Mouse (Mus musculus) left cerebral cortex, postnatal 25 days (tissue): ENCODE measurements around the gene Vmn2r68. TPM values are rescaled to one million over a fixed set of nuclear protein-coding genes. Genes with fewer than 3 reads are reported as not detected.

Source experiments
- DNase-seq, 2 experiments: peaks; one replicate each; pipeline ENCODE4 v3.0.0; 2022; ENCODE audit warnings: low spot score in 2 of 2, mixed read lengths in 1 of 2
- intact Hi-C: fragments of 180-260 bp; cut with DNase I; formaldehyde crosslinking; loops from one replicate; pipeline ENCODE4 v1.15.1; 2025
- total RNA-seq, 2 experiments: library from RNA; stranded (reverse); gene quantifications; 2 replicates each; pipeline ENCODE4 v1.2.3; 2021

The Vmn2r68 gene
- total RNA-seq = not detected

GRCm38 (mm10) chr7:85237683-85238082, at the start of gene Vmn2r68:
Gene Vmn2r68 (minus strand): TSS chr7:85237783.
- intact Hi-C loops = no loop called here

More at GRCm38 (mm10) chr7:85237683-85238082, at the start of gene Vmn2r68:
- DNase-seq = no peak

Other genes with a start within 250 kb of the Vmn2r68 start
- not detected for gene Vmn2r66, start 225.5 kb downstream of the Vmn2r68 start, total RNA-seq
- not detected for gene Vmn2r67, start 81.8 kb downstream of the Vmn2r68 start, total RNA-seq
- gene Vmn2r69, start 178.1 kb upstream of the Vmn2r68 start, total RNA-seq = not detected